Mouse (Mus musculus) retina, postnatal 7 days (tissue): ENCODE data around the gene Gm20388.

Source experiments
- DNase-seq: peaks from one replicate; pipeline ENCODE4 v3.0.0-alpha.2; 2012; ENCODE audit warnings: low read depth, low spot score

The Gm20388 gene

GRCm38 (mm10) chr8:122867982-122868381, 2957.3 kb downstream of the Gm20388 start:
- no peak for DNase-seq

- DNase-seq = no peak
Measured at GRCm38 (mm10) chr8:122870377-122870863, 2959.8 kb downstream of the Gm20388 start.

GRCm38 (mm10) chr8:122871663-122872062, 2961.0 kb downstream of the Gm20388 start:
- DNase-seq = no peak

- no peak for DNase-seq
Measured at GRCm38 (mm10) chr8:122873171-122873570, 2962.5 kb downstream of the Gm20388 start.

GRCm38 (mm10) chr8:122875186-122875585, 2964.5 kb downstream of the Gm20388 start:
- DNase-seq = no peak

GRCm38 (mm10) chr8:122878231-122878630, 2967.6 kb downstream of the Gm20388 start:
- no peak for DNase-seq

GRCm38 (mm10) chr8:122880302-122880701, 2969.7 kb downstream of the Gm20388 start:
- no peak for DNase-seq

GRCm38 (mm10) chr8:122883671-122884070, 2973.0 kb downstream of the Gm20388 start:
- DNase-seq = no peak

- no peak for DNase-seq
Measured at GRCm38 (mm10) chr8:122891440-122891839, 2980.8 kb downstream of the Gm20388 start.

GRCm38 (mm10) chr8:122893451-122893850, 2982.8 kb downstream of the Gm20388 start:
- DNase-seq = no peak

GRCm38 (mm10) chr8:122896317-122896716, 2985.7 kb downstream of the Gm20388 start:
- DNase-seq = no peak

GRCm38 (mm10) chr8:122897200-122897599, 2986.6 kb downstream of the Gm20388 start:
- DNase-seq = no peak

GRCm38 (mm10) chr8:122898018-122898417, 2987.4 kb downstream of the Gm20388 start:
- no peak for DNase-seq

GRCm38 (mm10) chr8:122898473-122898872, 2987.8 kb downstream of the Gm20388 start:
- DNase-seq = no peak

- DNase-seq = no peak
Measured at GRCm38 (mm10) chr8:122899085-122899484, 2988.4 kb downstream of the Gm20388 start.

GRCm38 (mm10) chr8:122901476-122901875, 2990.8 kb downstream of the Gm20388 start:
- no peak for DNase-seq

GRCm38 (mm10) chr8:122901892-122902515, 2991.4 kb downstream of the Gm20388 start:
- DNase-seq = no peak

GRCm38 (mm10) chr8:122902581-122902980, 2991.9 kb downstream of the Gm20388 start:
- no peak for DNase-seq

- DNase-seq = no peak
Measured at GRCm38 (mm10) chr8:122903002-122903401, 2992.4 kb downstream of the Gm20388 start.

- no peak for DNase-seq
Measured at GRCm38 (mm10) chr8:122904496-122904895, 2993.9 kb downstream of the Gm20388 start.

GRCm38 (mm10) chr8:122905346-122905745, 2994.7 kb downstream of the Gm20388 start:
- DNase-seq = no peak

- DNase-seq = peak; percentile 74
Measured at GRCm38 (mm10) chr8:122906463-122907021, 2995.9 kb downstream of the Gm20388 start.

GRCm38 (mm10) chr8:122912150-122912549, 3001.5 kb downstream of the Gm20388 start:
- no peak for DNase-seq
